Mouse (Mus musculus): ENCODE measurements around the gene Hdac9. TPM values are rescaled to one million over a fixed set of nuclear protein-coding genes. Genes with fewer than 3 reads are reported as not detected.

Hdac9 gene
- polyA plus RNA-seq, 1 experiment from 2014 or later, result 3.3 TPM

GRCm38 (mm10) chr12:34725204-34725603 lies 191.7 kb downstream of the Hdac9 start:
- WGBS, result 59% methylated on average over 5 of the region's 5 CpGs
- no peak overlapping the region for H3K4me3 ChIP-seq (replicated peaks; ENCODE audit: low read depth, low read length)
- no peak overlapping the region for H3K4me2 ChIP-seq (ENCODE audit: low read length)
- H3K36me3 ChIP-seq (ENCODE audit: insufficient read depth, low read length), result no peaks in the 10 kb centered on the region
- TF ChIP-seq CTCF (IDR thresholded peaks at IDR 0.05; ENCODE audit: low read depth), result no peak
- no peaks in the 10 kb centered on the region for H3K9me3 ChIP-seq (replicated peaks; ENCODE audit: low read length)
- H3K27me3 ChIP-seq (ENCODE audit: insufficient read depth, low read length), result no peaks in the 10 kb centered on the region
- DNase-seq (ENCODE audit: low spot score) (no peak), ATAC-seq (replicated peaks; ENCODE audit: low FRiP score, low read depth) (no peak)
- H3K27ac ChIP-seq, result no peak overlapping the region
- no peak overlapping the region for H3K9ac ChIP-seq (ENCODE audit: low read depth, low read length)
- no peaks in the 10 kb centered on the region for H3K4me1 ChIP-seq (replicated peaks; ENCODE audit: insufficient read depth, low read length)

- Histone ChIP-seq H3K27me3 (ENCODE audit: insufficient read depth, low read length) (no peaks in the 10 kb centered on the region), H3K9ac (ENCODE audit: low read depth, low read length) (no peak overlapping the region), H3K4me1 (replicated peaks; ENCODE audit: insufficient read depth, low read length) (no peaks in the 10 kb centered on the region), H3K4me2 (ENCODE audit: low read length) (no peak overlapping the region), H3K36me3 (ENCODE audit: insufficient read depth, low read length) (no peaks in the 10 kb centered on the region), H3K4me3 (replicated peaks; ENCODE audit: low read depth, low read length) (no peak overlapping the region), H3K9me3 (replicated peaks; ENCODE audit: low read length) (no peaks in the 10 kb centered on the region), H3K27ac (no peak overlapping the region)
- ATAC-seq (replicated peaks; ENCODE audit: low FRiP score, low read depth), result no peak
- no peak for DNase-seq (ENCODE audit: low spot score)
- WGBS, result 93% methylated on average over 2 of the region's 2 CpGs
- no peak for TF ChIP-seq CTCF (IDR thresholded peaks at IDR 0.05; ENCODE audit: low read depth)
These were observed 192.6 kb downstream of the Hdac9 start for GRCm38 (mm10) chr12:34724274-34724673.

- DNase-seq (ENCODE audit: low spot score) (no peak), ATAC-seq (replicated peaks; ENCODE audit: low FRiP score, low read depth) (no peak)
- TF ChIP-seq CTCF (IDR thresholded peaks at IDR 0.05; ENCODE audit: low read depth), result no peak
- Histone ChIP-seq H3K4me2 (ENCODE audit: low read length) (no peak overlapping the region), H3K9me3 (replicated peaks; ENCODE audit: low read length) (no peaks in the 10 kb centered on the region), H3K4me1 (replicated peaks; ENCODE audit: insufficient read depth, low read length) (no peaks in the 10 kb centered on the region), H3K4me3 (replicated peaks; ENCODE audit: low read depth, low read length) (no peak overlapping the region), H3K27me3 (ENCODE audit: insufficient read depth, low read length) (no peaks in the 10 kb centered on the region), H3K36me3 (ENCODE audit: insufficient read depth, low read length) (no peaks in the 10 kb centered on the region), H3K27ac (no peak overlapping the region), H3K9ac (ENCODE audit: low read depth, low read length) (no peak overlapping the region)
- 68% methylated on average over 7 of the region's 7 CpGs for WGBS
These were observed 193.9 kb downstream of the Hdac9 start for GRCm38 (mm10) chr12:34722831-34723490.

- H3K27me3 ChIP-seq (ENCODE audit: insufficient read depth, low read length), result no peaks in the 10 kb centered on the region
- H3K9me3 ChIP-seq (replicated peaks; ENCODE audit: low read length), result no peaks in the 10 kb centered on the region
- no peak overlapping the region for H3K4me2 ChIP-seq (ENCODE audit: low read length)
- ATAC-seq (replicated peaks; ENCODE audit: low FRiP score, low read depth), result no peak
- no peak overlapping the region for H3K4me3 ChIP-seq (replicated peaks; ENCODE audit: low read depth, low read length)
- no peak overlapping the region for H3K27ac ChIP-seq
- no peaks in the 10 kb centered on the region for H3K36me3 ChIP-seq (ENCODE audit: insufficient read depth, low read length)
- no peak for DNase-seq (ENCODE audit: low spot score)
- no peak for TF ChIP-seq CTCF (IDR thresholded peaks at IDR 0.05; ENCODE audit: low read depth)
- no peak overlapping the region for H3K9ac ChIP-seq (ENCODE audit: low read depth, low read length)
- no peaks in the 10 kb centered on the region for H3K4me1 ChIP-seq (replicated peaks; ENCODE audit: insufficient read depth, low read length)
- 71% methylated on average over 2 of the region's 2 CpGs for WGBS
These were observed 196.0 kb downstream of the Hdac9 start for GRCm38 (mm10) chr12:34720906-34721305.

GRCm38 (mm10) chr12:34714266-34714939 lies 202.5 kb downstream of the Hdac9 start:
- Histone ChIP-seq H3K9ac (ENCODE audit: low read depth, low read length) (no peak overlapping the region), H3K27me3 (ENCODE audit: insufficient read depth, low read length) (no peaks in the 10 kb centered on the region), H3K4me2 (ENCODE audit: low read length) (peak overlapping the region; percentile 55), H3K4me3 (replicated peaks; ENCODE audit: low read depth, low read length) (peak overlapping the region; percentile 31), H3K36me3 (ENCODE audit: insufficient read depth, low read length) (no peaks in the 10 kb centered on the region), H3K9me3 (replicated peaks; ENCODE audit: low read length) (no peaks in the 10 kb centered on the region), H3K4me1 (replicated peaks; ENCODE audit: insufficient read depth, low read length) (no peaks in the 10 kb centered on the region), H3K27ac (no peak overlapping the region; the same call in 1 of the 2 replicates)
- DNase-seq (ENCODE audit: low spot score), result peak; percentile 63
- TF ChIP-seq CTCF (IDR thresholded peaks at IDR 0.05; ENCODE audit: low read depth), result no peak
- ATAC-seq (replicated peaks; ENCODE audit: low FRiP score, low read depth), result no peak
- 23% methylated on average over 14 of the region's 14 CpGs for WGBS

- DNase-seq (ENCODE audit: low spot score), result no peak
- Histone ChIP-seq H3K4me2 (ENCODE audit: low read length) (no peak overlapping the region), H3K9ac (ENCODE audit: low read depth, low read length) (no peak overlapping the region), H3K27me3 (ENCODE audit: insufficient read depth, low read length) (no peaks in the 10 kb centered on the region), H3K4me1 (replicated peaks; ENCODE audit: insufficient read depth, low read length) (no peaks in the 10 kb centered on the region), H3K36me3 (ENCODE audit: insufficient read depth, low read length) (no peaks in the 10 kb centered on the region), H3K4me3 (replicated peaks; ENCODE audit: low read depth, low read length) (no peak overlapping the region), H3K9me3 (replicated peaks; ENCODE audit: low read length) (no peaks in the 10 kb centered on the region), H3K27ac (no peak overlapping the region)
- TF ChIP-seq CTCF (IDR thresholded peaks at IDR 0.05; ENCODE audit: low read depth), result no peak
- no peak for ATAC-seq (replicated peaks; ENCODE audit: low FRiP score, low read depth)
- WGBS, result 50% methylated on average over 1 of the region's 1 CpGs
These were observed 218.9 kb downstream of the Hdac9 start for GRCm38 (mm10) chr12:34697981-34698380.
